Comparison of ENCODE assay signal across 10 mouse cellular contexts in the genomic region with DNA sequence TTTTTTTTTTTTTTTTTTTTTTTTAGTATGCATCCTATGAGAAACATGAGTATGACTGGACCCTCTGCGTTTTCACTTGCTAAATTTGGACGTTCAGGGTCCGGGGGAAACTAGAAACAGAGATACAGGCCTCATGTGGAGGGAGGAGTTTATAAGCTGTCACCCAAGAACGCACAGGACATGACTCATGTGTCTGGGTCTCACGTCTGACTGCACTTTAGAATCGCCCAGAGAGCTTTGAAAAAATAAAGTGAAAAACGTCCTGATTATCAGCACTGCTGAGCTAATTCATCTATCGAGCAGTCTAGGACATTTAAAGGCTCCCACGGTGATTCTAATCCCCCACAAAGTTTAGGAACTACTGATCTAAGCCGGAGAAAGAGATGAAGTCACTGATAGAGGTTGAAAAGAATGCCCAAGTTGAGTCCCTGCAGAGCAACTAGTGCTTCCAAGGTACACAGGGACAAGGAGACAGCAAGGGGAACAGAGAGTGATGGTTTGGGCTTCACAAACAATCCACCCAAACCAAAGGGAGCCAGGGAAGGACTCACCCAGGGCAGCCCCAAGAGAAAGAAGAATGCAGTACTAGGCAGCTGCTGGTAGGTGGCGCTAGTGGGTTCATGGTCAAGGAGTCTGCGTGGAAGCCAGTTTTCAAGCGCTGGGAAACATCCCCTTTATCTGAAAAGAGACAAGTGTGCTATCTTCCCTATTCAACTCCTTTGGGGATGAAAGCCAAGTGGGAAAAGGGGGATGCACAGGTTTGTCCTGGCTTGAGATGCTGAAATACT.
DNase-seq lines count a peak whose midpoint lies in the region; ATAC-seq and TF ChIP-seq lines count a peak whose summit lies in the region.
"Had no signal": no experiment of that assay in that cellular context is flagged by ENCODE, and none has a peak within 500 bp of the region (broad histone marks: within the 10 kb centered on the region; RNA-seq: fewer than 3 reads in every experiment).

No protein-coding gene starts in this region.

- H3K4me2 ChIP-seq in limb, embryonic 14.5 days (replicated peaks; ENCODE audit: low read depth, low read length, severe bottlenecking): no peak overlapping the region
- H3K4me2 ChIP-seq: hindbrain, embryonic 15.5 days; stomach, embryonic 15.5 days had no signal

- no peaks in the 10 kb centered on the region; a peak in 1 of 4 replicates for H3K4me1 ChIP-seq in ES-E14 (ENCODE audit: control insufficient read depth in 2 of 2, insufficient read depth in 2 of 2, low read length in 2 of 2, poor library complexity in 1 of 2)
- H3K4me1 ChIP-seq in limb, embryonic 14.5 days (ENCODE audit: control insufficient read depth, insufficient read depth, low read length): no peaks in the 10 kb centered on the region
- H3K4me1 ChIP-seq: hindbrain, embryonic 15.5 days; stomach, embryonic 15.5 days had no signal

- H3K9ac ChIP-seq in ES-E14 (ENCODE audit: insufficient read depth, low read depth, low read length, poor library complexity, severe bottlenecking): no peak overlapping the region
- H3K9ac ChIP-seq in limb, embryonic 14.5 days (ENCODE audit: low read depth, low read length, severe bottlenecking): no peak overlapping the region
- H3K9ac ChIP-seq: hindbrain, embryonic 15.5 days; stomach, embryonic 15.5 days had no signal

- no peak for TF ChIP-seq POLR2A in limb, embryonic 14.5 days (IDR thresholded peaks at IDR 0.05; ENCODE audit: borderline replicate concordance, extremely low read depth, insufficient read depth, insufficient read length)

- no peaks in the 10 kb centered on the region for H3K9me3 ChIP-seq in ES-E14 (ENCODE audit: control insufficient read depth, insufficient read depth, low read depth, low read length)
- no peaks in the 10 kb centered on the region for H3K9me3 ChIP-seq in limb, embryonic 14.5 days (ENCODE audit: control insufficient read depth, low read length)
- H3K9me3 ChIP-seq: hindbrain, embryonic 15.5 days; stomach, embryonic 15.5 days had no signal

- no peak overlapping the region for H3K4me3 ChIP-seq in ES-E14 (ENCODE audit: insufficient read depth in 1 of 2, low read depth in 1 of 2, low read length in 2 of 2, poor library complexity in 1 of 2, severe bottlenecking in 1 of 2)
- no peak overlapping the region for H3K4me3 ChIP-seq in limb, embryonic 14.5 days (replicated peaks; ENCODE audit: low read length)
- H3K4me3 ChIP-seq: hindbrain, embryonic 15.5 days; stomach, embryonic 15.5 days had no signal

- no peaks in the 10 kb centered on the region for H3K27me3 ChIP-seq in limb, embryonic 14.5 days (ENCODE audit: control insufficient read depth, insufficient read depth, low read length)
- H3K27me3 ChIP-seq: hindbrain, embryonic 15.5 days; stomach, embryonic 15.5 days had no signal

- in situ Hi-C loops in ES-E14 (cut with MboI; ENCODE audit: low sequenced_read_pairs in 2 of 2, unreplicated experiment in 2 of 2): no loop called here

- peak; percentile 63; the same call in 1 of the 2 replicates for ATAC-seq in limb, embryonic 14.5 days (ENCODE audit: low FRiP score, low read depth)
- no peak; the same call in 1 of the 2 replicates for ATAC-seq in megakaryocyte-erythroid progenitor cell, adult 5-6 weeks (replicated peaks; ENCODE audit: low FRiP score, low TSS enrichment, poor library complexity, severe bottlenecking)

- no peak overlapping the region for H3K27ac ChIP-seq in ES-E14 (ENCODE audit: insufficient read depth, low read depth, low read length, poor library complexity, severe bottlenecking)
- H3K27ac ChIP-seq in limb, embryonic 14.5 days (replicated peaks; ENCODE audit: low read depth, low read length): no peak overlapping the region
- H3K27ac ChIP-seq: hindbrain, embryonic 15.5 days; stomach, embryonic 15.5 days had no signal

- intact Hi-C loops in gastrocnemius, postnatal 14 days (cut with DNase I; ENCODE audit: low total_unique reads): no loop called here

- H3K36me3 ChIP-seq in ES-E14 (ENCODE audit: control insufficient read depth, insufficient read depth, low read length, poor library complexity, severe bottlenecking): no peaks in the 10 kb centered on the region
- H3K36me3 ChIP-seq in limb, embryonic 14.5 days (ENCODE audit: control insufficient read depth, insufficient read depth, low read length): no peaks in the 10 kb centered on the region
- H3K36me3 ChIP-seq: hindbrain, embryonic 15.5 days; stomach, embryonic 15.5 days had no signal

- 27% methylated on average over 13 of the region's 13 CpGs for WGBS in limb, embryonic 14.5 days

- DNase-seq in 3T3-L1 (ENCODE audit: low read depth, low spot score) (peak; percentile 90), ES-E14 (ENCODE audit: low read depth, low spot score) (peak; percentile 90)
- peak; percentile 17 for DNase-seq in cerebellum, adult 11-12 months
- DNase-seq in gastrocnemius, postnatal 14 days: peak; percentile 67
- peak; percentile 34 to 61 for DNase-seq in kidney, adult 8-10 months
- peak; percentile 26 for DNase-seq in limb, embryonic 14.5 days (ENCODE audit: low spot score)
- peak; percentile 77 for DNase-seq in retina, embryonic 14.5 days (ENCODE audit: low spot score)

TF ChIP-seq in ES-E14, 5 proteins besides CTCF, POLR2A, EP300 and RAD21:
- TF ChIP-seq ZC3H11A (IDR thresholded peaks at IDR 0.05; ENCODE audit: borderline replicate concordance, low read depth, low read length) (peak; percentile 42), ZNF384 (IDR thresholded peaks at IDR 0.05; ENCODE audit: low read depth, low read length) (no peak)

Comparison
In these comparisons a context has a peak if more than half of its experiments do, and no peak if none do; other contexts are left out.
1. DNase-seq: peak in every context shown above with its lines; median percentile 90 in 3T3-L1; 90 in ES-E14; 77 in retina, embryonic 14.5 days; 67 in gastrocnemius, postnatal 14 days; 48 in kidney, adult 8-10 months; 26 in limb, embryonic 14.5 days; 17 in cerebellum, adult 11-12 months.